Mouse (Mus musculus): ENCODE measurements at regions not wholly inside any gene's neighbourhood (a gene's known extent, or its start where the extent isn't known, plus 50 kb on each side); places are given as distances from the start of the nearest gene placed in this dataset.

- Histone ChIP-seq H3K9ac (ENCODE audit: low read depth, low read length) (no peak overlapping the region), H3K36me3 (ENCODE audit: insufficient read depth, low read length) (no peaks in the 10 kb centered on the region), H3K27ac (no peak overlapping the region), H3K9me3 (replicated peaks; ENCODE audit: low read length) (no peaks in the 10 kb centered on the region), H3K4me1 (replicated peaks; ENCODE audit: insufficient read depth, low read length) (no peaks in the 10 kb centered on the region), H3K27me3 (ENCODE audit: insufficient read depth, low read length) (no peaks in the 10 kb centered on the region), H3K4me2 (ENCODE audit: low read length) (no peak overlapping the region), H3K4me3 (replicated peaks; ENCODE audit: low read depth, low read length) (no peak overlapping the region)
- no peak for TF ChIP-seq CTCF (IDR thresholded peaks at IDR 0.05; ENCODE audit: low read depth)
- DNase-seq (ENCODE audit: low spot score) (no peak), ATAC-seq (replicated peaks; ENCODE audit: low FRiP score, low read depth) (no peak)
- 87% methylated on average over 13 of the region's 13 CpGs for WGBS
These were observed 263.1 kb upstream of the Foxq1 start for GRCm38 (mm10) chr13:31292584-31293387.

- Histone ChIP-seq H3K4me3 (replicated peaks; ENCODE audit: low read depth, low read length) (no peak overlapping the region), H3K9me3 (replicated peaks; ENCODE audit: low read length) (no peaks in the 10 kb centered on the region), H3K36me3 (ENCODE audit: insufficient read depth, low read length) (no peaks in the 10 kb centered on the region), H3K9ac (ENCODE audit: low read depth, low read length) (no peak overlapping the region), H3K27ac (no peak overlapping the region), H3K4me2 (ENCODE audit: low read length) (no peak overlapping the region), H3K4me1 (replicated peaks; ENCODE audit: insufficient read depth, low read length) (no peaks in the 10 kb centered on the region), H3K27me3 (ENCODE audit: insufficient read depth, low read length) (no peaks in the 10 kb centered on the region)
- ATAC-seq (replicated peaks; ENCODE audit: low FRiP score, low read depth) = no peak
- TF ChIP-seq CTCF (IDR thresholded peaks at IDR 0.05; ENCODE audit: low read depth) = no peak
- no peak for DNase-seq (ENCODE audit: low spot score)
- 92% methylated on average over 7 of the region's 7 CpGs for WGBS
These were observed 261.9 kb upstream of the Foxq1 start for GRCm38 (mm10) chr13:31294011-31294410.

DNA sequence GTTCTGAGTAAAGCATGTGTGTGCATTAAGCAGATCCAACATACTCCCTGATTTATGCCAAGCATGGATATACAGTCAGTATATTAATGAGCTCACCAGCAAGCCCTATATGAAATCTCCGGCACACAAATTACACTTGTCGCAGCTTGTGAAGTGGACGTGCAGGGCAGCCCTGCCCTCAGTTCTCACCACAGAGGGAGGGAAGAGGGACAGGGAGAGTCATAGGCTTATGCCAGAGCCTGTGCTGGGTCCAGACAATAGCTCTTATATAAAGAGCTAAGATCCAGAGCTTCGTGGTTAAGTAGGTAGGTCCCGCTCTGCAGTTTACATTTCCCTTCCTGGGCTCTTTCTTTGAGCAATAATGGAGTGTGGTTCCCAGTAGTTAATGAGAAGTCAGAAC is 252.7 kb upstream of the Foxq1 start:
- H3K9ac ChIP-seq (ENCODE audit: low read depth, low read length) = no peak overlapping the region
- WGBS = 60% methylated on average over 5 of the region's 5 CpGs
- H3K36me3 ChIP-seq (ENCODE audit: insufficient read depth, low read length) = no peaks in the 10 kb centered on the region
- no peak overlapping the region for H3K4me2 ChIP-seq (ENCODE audit: low read length)
- no peaks in the 10 kb centered on the region for H3K27me3 ChIP-seq (ENCODE audit: insufficient read depth, low read length)
- H3K27ac ChIP-seq = no peak overlapping the region
- H3K9me3 ChIP-seq (replicated peaks; ENCODE audit: low read length) = no peaks in the 10 kb centered on the region
- TF ChIP-seq CTCF (IDR thresholded peaks at IDR 0.05; ENCODE audit: low read depth) = no peak
- no peaks in the 10 kb centered on the region for H3K4me1 ChIP-seq (replicated peaks; ENCODE audit: insufficient read depth, low read length)
- H3K4me3 ChIP-seq (replicated peaks; ENCODE audit: low read depth, low read length) = no peak overlapping the region
- ATAC-seq (replicated peaks; ENCODE audit: low FRiP score, low read depth) (no peak), DNase-seq (ENCODE audit: low spot score) (no peak)

DNA sequence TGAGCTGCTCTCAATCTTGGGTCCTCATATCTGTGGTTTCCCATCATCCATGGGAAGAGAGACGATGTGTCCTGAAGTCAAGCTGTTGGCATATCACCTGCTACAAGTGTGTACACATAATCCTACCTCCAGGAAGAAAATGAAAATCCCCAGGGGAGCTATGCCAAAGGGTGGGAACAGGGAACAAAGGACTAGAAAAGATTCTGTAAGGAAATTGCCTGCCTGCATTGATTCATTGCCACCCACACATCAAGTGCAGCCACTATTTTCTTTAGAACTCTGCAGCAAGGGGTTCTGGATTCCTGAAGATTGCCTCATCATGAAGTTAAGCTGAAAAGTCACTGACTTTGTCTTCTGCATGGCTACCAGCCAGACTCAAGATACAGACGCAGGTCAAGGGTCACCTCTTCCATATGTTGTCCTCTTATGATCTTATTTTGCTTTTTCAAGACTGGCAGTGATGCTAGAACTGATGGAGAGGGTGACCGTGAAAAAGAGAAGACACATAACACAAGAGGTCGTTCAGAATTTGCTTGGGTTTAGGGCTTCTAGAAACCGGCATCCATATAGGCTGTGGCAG is 251.6 kb upstream of the Foxq1 start:
- no peak for TF ChIP-seq CTCF (IDR thresholded peaks at IDR 0.05; ENCODE audit: low read depth)
- 79% methylated on average over 5 of the region's 5 CpGs for WGBS
- H3K9me3 ChIP-seq (replicated peaks; ENCODE audit: low read length) = no peaks in the 10 kb centered on the region
- no peak overlapping the region for H3K4me3 ChIP-seq (replicated peaks; ENCODE audit: low read depth, low read length)
- H3K4me1 ChIP-seq (replicated peaks; ENCODE audit: insufficient read depth, low read length) = 0 out of 2 replicates have a peak, but pooled peaks cover 4% of the 10 kb centered on the region
- no peaks in the 10 kb centered on the region for H3K27me3 ChIP-seq (ENCODE audit: insufficient read depth, low read length)
- H3K27ac ChIP-seq = no peak overlapping the region
- ATAC-seq (replicated peaks; ENCODE audit: low FRiP score, low read depth) = no peak
- H3K4me2 ChIP-seq (ENCODE audit: low read length) = no peak overlapping the region
- no peaks in the 10 kb centered on the region for H3K36me3 ChIP-seq (ENCODE audit: insufficient read depth, low read length)
- H3K9ac ChIP-seq (ENCODE audit: low read depth, low read length) = no peak overlapping the region
- no peak for DNase-seq (ENCODE audit: low spot score)

- H3K4me3 ChIP-seq (replicated peaks; ENCODE audit: low read depth, low read length) = no peak overlapping the region
- no peak overlapping the region for H3K27ac ChIP-seq
- WGBS = 17% methylated on average over 6 of the region's 6 CpGs
- no peak for TF ChIP-seq CTCF (IDR thresholded peaks at IDR 0.05; ENCODE audit: low read depth)
- H3K36me3 ChIP-seq (ENCODE audit: insufficient read depth, low read length) = no peaks in the 10 kb centered on the region
- no peaks in the 10 kb centered on the region for H3K9me3 ChIP-seq (replicated peaks; ENCODE audit: low read length)
- peak; percentile 46 for DNase-seq (ENCODE audit: low spot score)
- no peak; the same call in 1 of the 2 replicates for ATAC-seq (replicated peaks; ENCODE audit: low FRiP score, low read depth)
- 0 out of 2 replicates have a peak, but pooled peaks cover 10% of the 10 kb centered on the region for H3K4me1 ChIP-seq (replicated peaks; ENCODE audit: insufficient read depth, low read length)
- no peaks in the 10 kb centered on the region for H3K27me3 ChIP-seq (ENCODE audit: insufficient read depth, low read length)
- H3K4me2 ChIP-seq (ENCODE audit: low read length) = no peak overlapping the region
- H3K9ac ChIP-seq (ENCODE audit: low read depth, low read length) = no peak overlapping the region
These were observed 246.8 kb upstream of the Foxq1 start for GRCm38 (mm10) chr13:31309083-31309621.

DNA sequence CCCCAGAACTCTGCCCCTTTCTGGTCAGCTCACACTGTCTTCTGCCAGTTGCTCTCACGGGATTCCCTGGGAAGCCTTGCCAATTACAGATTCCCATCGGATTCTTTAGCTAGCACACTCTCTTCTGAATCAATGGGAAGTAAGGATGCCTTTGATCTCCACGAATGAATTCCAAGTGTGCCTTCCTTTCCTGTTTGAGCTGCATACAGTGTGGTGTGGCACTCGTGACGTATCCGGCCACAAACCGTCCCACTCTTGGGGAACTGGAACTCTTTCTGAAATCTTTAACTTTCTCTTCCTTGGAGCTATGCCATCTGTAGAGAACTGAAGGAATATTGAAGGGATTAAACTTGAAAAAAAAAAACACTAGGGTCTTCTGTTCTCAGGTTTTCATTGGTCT is 243.2 kb upstream of the Foxq1 start:
- Histone ChIP-seq H3K4me3 (replicated peaks; ENCODE audit: low read depth, low read length) (no peak overlapping the region), H3K4me1 (replicated peaks; ENCODE audit: insufficient read depth, low read length) (0 out of 2 replicates have a peak, but pooled peaks cover 10% of the 10 kb centered on the region), H3K9ac (ENCODE audit: low read depth, low read length) (no peak overlapping the region), H3K36me3 (ENCODE audit: insufficient read depth, low read length) (no peaks in the 10 kb centered on the region), H3K9me3 (replicated peaks; ENCODE audit: low read length) (no peaks in the 10 kb centered on the region), H3K27me3 (ENCODE audit: insufficient read depth, low read length) (no peaks in the 10 kb centered on the region), H3K27ac (no peak overlapping the region), H3K4me2 (ENCODE audit: low read length) (peak overlapping the region; percentile 31)
- DNase-seq (ENCODE audit: low spot score) = peak; percentile 7
- no peak for ATAC-seq (replicated peaks; ENCODE audit: low FRiP score, low read depth)
- 50% methylated on average over 7 of the region's 7 CpGs for WGBS
- no peak for TF ChIP-seq CTCF (IDR thresholded peaks at IDR 0.05; ENCODE audit: low read depth)

Measured in kidney, postnatal 0 days (tissue).